Mouse (Mus musculus) forebrain, embryonic 12.5 days (tissue): ENCODE measurements around the gene Trim62. TPM values are rescaled to one million over a fixed set of nuclear protein-coding genes. Genes with fewer than 3 reads are reported as not detected.

Experiments
- ATAC-seq: fragments of 200-750 bp; cut with Nextera tagmentation; 2 replicates; pipeline ENCODE4 v1.8.0; 2017; ENCODE audit warnings: moderate TSS enrichment; ENCODE audit not compliant: low FRiP score
- H3K27ac ChIP-seq: fragments of 300-500 bp; sonication (generic); 2 replicates; pipeline ENCODE4 v1.5.1; 2016; ENCODE audit warnings: mild to moderate bottlenecking
- H3K27me3 ChIP-seq: fragments of 300-500 bp; sonication (generic); 2 replicates; pipeline ENCODE4 v1.6.1; 2016; ENCODE audit warnings: mild to moderate bottlenecking
- H3K36me3 ChIP-seq: fragments of 300-500 bp; sonication (generic); replicated peaks from 2 replicates; pipeline ENCODE4 v1.6.1; 2016; ENCODE audit warnings: mild to moderate bottlenecking
- H3K4me1 ChIP-seq: fragments of 300-500 bp; sonication (generic); 2 replicates; pipeline ENCODE4 v1.6.1; 2016
- H3K4me2 ChIP-seq: fragments of 300-500 bp; sonication (generic); 2 replicates; pipeline ENCODE4 v1.6.1; 2016; ENCODE audit warnings: mild to moderate bottlenecking, moderate library complexity
- H3K4me3 ChIP-seq: fragments of 300-500 bp; sonication (generic); replicated peaks from 2 replicates; pipeline ENCODE4 v1.5.1; 2016; ENCODE audit warnings: mild to moderate bottlenecking
- H3K9ac ChIP-seq: fragments of 300-500 bp; sonication (generic); 2 replicates; pipeline ENCODE4 v1.6.1; 2016; ENCODE audit warnings: mild to moderate bottlenecking
- H3K9me3 ChIP-seq: fragments of 300-500 bp; sonication (generic); 2 replicates; pipeline ENCODE4 v1.6.1; 2016
- WGBS: fragments of 180-500 bp; shearing (Covaris S2); methylation state at CpG from one replicate; pipeline ENCODE4 v1.1.7; 2016; 5-methylcytosine and 5-hydroxymethylcytosine counted together
- polyA plus RNA-seq: library from polyadenylated mRNA; unstranded; fragments of >200 nt; fragmentation: Nextera tagmentation; extraction: Ambion mirVana; gene quantifications from 2 replicates; pipeline ENCODE4 v1.2.1, GENCODE M21; 2016

Trim62 gene
- polyA plus RNA-seq, 1 experiment from 2014 or later = 12.6 TPM

DNA sequence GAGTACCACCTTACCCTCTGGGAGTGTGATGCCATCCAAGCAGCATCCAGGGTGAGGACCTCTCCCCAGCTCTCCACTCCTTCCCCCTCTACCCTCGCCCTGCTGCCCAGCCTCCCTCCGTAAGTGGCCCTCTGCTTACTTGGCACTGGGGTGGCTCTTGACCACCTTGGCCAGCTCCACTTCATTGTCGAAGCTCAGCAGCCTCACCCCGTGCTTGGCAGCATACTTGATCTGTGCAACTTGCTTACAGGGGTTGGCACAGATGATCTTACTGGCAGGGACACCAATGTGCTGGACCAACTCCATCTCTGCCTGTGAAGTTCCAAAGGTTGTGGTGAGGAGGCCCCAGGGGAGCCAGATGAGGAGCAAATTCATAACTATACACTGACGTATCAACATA, 67.1 kb downstream of the Trim62 start:
- H3K27me3 ChIP-seq = no peaks in the 10 kb centered on the region
- H3K4me3 ChIP-seq = no peak overlapping the region
- WGBS = 84% methylated on average over 5 of the region's 5 CpGs
- no peak overlapping the region for H3K27ac ChIP-seq
- no peak for ATAC-seq
- H3K9ac ChIP-seq = no peak overlapping the region
- peaks cover 12% of the 10 kb centered on the region for H3K4me1 ChIP-seq
- H3K36me3 ChIP-seq = no peaks in the 10 kb centered on the region
- no peaks in the 10 kb centered on the region for H3K9me3 ChIP-seq
- H3K4me2 ChIP-seq = no peak overlapping the region

DNA sequence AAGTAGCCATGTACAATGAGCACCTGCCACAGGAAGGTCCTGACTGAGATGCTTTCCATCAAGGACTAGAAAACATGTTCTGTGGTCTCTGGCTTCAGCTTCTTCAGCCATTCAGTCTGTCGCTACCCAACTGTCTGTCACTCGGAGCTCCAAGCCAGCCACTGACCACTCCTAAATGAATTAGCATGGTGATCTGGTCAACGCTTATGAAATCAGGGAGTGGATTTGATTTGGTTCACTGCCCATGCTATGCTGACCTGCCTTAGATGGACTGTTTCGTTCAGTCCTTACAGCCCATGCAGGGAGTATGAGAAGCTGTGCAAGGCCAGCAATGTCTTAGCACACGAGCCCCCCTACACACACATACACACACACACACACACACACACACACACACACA, 70.5 kb downstream of the Trim62 start:
- no peak overlapping the region for H3K9ac ChIP-seq
- H3K27ac ChIP-seq = no peak overlapping the region
- 83% methylated on average over 5 of the region's 5 CpGs for WGBS
- ATAC-seq = no peak
- H3K4me2 ChIP-seq = no peak overlapping the region
- no peak overlapping the region for H3K4me3 ChIP-seq
- H3K4me1 ChIP-seq = peaks cover 23% of the 10 kb centered on the region
- H3K9me3 ChIP-seq = no peaks in the 10 kb centered on the region
- no peaks in the 10 kb centered on the region for H3K27me3 ChIP-seq
- no peaks in the 10 kb centered on the region for H3K36me3 ChIP-seq

DNA sequence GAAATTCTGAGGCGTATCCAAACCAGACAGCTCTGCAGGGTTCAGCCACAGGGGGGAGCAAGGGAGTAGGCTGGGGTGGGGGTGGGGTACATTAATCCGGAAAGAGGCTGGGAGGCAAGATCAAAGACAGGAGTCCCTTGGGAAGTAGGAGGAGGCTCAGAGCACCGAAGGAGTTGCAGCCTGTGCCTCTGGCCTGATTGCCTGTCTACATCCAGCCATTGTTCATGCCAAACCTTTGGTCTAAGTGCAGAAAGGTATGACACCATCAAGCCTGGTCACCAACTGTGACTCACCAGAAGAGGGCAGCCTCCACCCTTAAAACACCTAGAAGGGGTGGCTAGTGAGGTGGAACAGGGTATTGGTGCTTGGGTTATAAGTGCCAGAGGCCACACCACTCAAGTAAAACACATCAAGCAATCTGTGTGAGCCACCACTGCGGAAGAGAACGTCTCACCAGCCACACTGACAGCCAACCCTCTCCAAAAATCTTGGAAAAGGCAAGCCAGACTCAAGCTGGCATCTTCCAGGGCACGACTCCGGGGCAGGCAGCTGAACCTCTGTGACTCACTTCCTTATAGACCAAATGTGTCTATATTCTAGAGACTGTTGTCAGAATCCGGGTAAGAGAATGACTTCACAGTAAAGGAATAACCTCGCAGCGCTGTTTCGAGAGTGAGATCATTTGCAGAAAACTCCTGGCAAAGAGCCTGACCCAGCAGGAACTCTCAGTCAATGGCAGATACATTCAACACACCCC, 74.0 kb downstream of the Trim62 start:
- peak; percentile 34; the same call in 1 of the 2 replicates for ATAC-seq
- 50% methylated on average over 11 of the region's 11 CpGs for WGBS
- Histone ChIP-seq H3K27ac (no peak overlapping the region), H3K4me3 (no peak overlapping the region), H3K9ac (no peak overlapping the region), H3K4me2 (no peak overlapping the region), H3K4me1 (peaks cover 37% of the 10 kb centered on the region), H3K36me3 (no peaks in the 10 kb centered on the region), H3K27me3 (peaks cover 16% of the 10 kb centered on the region), H3K9me3 (no peaks in the 10 kb centered on the region)

DNA sequence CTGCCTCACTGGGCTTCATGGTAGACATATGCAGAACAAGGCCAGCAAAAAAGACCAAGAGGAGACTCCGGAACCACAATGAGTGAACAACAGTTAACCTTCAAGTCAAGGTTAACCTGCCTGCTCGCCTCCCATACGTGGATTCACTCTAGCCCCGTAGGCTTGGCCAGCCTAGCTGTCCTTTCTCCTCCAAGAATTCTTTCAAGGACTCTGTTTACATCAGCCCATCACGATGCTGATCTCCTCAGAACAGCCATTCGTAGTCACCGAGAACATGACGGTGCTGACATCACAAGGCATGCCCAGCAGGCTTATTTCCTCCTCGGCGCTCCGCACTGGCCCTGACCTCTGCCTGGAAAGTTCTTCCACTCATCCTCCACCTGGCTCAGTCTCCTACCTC, 74.8 kb downstream of the Trim62 start:
- Histone ChIP-seq H3K9ac (no peak overlapping the region), H3K4me2 (no peak overlapping the region), H3K4me3 (no peak overlapping the region), H3K27ac (no peak overlapping the region), H3K27me3 (peaks cover 16% of the 10 kb centered on the region), H3K4me1 (peaks cover 42% of the 10 kb centered on the region), H3K36me3 (no peaks in the 10 kb centered on the region), H3K9me3 (no peaks in the 10 kb centered on the region)
- no peak for ATAC-seq
- 86% methylated on average over 11 of the region's 11 CpGs for WGBS

DNA sequence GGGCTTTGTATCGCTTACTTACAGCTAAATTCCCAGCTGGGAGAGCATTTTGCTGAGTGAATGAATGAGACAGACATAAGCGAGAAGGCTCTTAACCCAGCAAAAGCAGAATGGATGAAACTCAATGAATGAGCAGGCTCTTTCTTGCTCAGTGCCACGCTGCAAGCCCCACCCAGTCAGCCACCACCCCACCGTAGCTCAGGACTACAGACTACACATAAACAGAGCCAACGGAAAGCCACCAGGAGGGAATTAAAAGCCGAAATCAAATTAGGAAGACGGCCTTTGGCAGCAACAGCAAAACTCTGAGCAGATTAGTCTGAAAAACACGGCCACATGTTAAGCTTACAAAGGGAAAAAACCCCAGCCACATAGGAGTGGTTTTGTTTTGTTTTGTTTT, 75.5 kb downstream of the Trim62 start:
- H3K4me1 ChIP-seq = peaks cover 44% of the 10 kb centered on the region
- no peaks in the 10 kb centered on the region for H3K9me3 ChIP-seq
- no peak overlapping the region for H3K4me2 ChIP-seq
- H3K4me3 ChIP-seq = no peak overlapping the region
- H3K27me3 ChIP-seq = peaks cover 16% of the 10 kb centered on the region
- no peak for ATAC-seq
- no peak overlapping the region for H3K9ac ChIP-seq
- H3K27ac ChIP-seq = no peak overlapping the region
- H3K36me3 ChIP-seq = no peaks in the 10 kb centered on the region
- 43% methylated on average over 8 of the region's 8 CpGs for WGBS

DNA sequence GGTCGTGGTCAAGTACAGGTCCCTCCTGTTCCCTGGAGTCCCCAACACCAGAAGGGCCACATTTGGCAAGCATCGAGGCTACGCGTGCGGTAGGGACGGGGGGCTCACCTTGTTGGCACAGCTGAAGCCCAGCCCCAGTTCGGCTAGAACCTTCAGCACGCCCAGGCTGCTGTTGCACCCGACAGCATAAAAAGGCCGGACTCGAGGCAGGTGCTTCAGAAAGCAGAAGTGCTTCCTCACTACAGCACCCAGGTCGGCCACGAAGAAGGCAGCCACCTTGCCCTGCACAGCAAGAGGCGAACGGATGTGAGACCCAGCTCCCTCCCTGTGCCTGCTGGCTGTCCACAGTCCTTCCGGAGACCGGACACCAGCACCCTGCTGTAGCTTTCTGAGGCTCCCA, 76.3 kb downstream of the Trim62 start:
- peaks cover 42% of the 10 kb centered on the region for H3K4me1 ChIP-seq
- WGBS = 86% methylated on average over 17 of the region's 17 CpGs

More for the DNA sequence above, 76.3 kb downstream of the Trim62 start:
- Histone ChIP-seq H3K9me3 (no peaks in the 10 kb centered on the region), H3K27me3 (peaks cover 16% of the 10 kb centered on the region), H3K4me2 (no peak overlapping the region), H3K36me3 (no peaks in the 10 kb centered on the region), H3K4me3 (no peak overlapping the region), H3K27ac (no peak overlapping the region), H3K9ac (no peak overlapping the region)
- no peak for ATAC-seq

Other genes with a start within 250 kb of the Trim62 start
- 56.1 and 148 TPM in 2 replicates for gene Phc2, start 228.9 kb upstream of the Trim62 start, polyA plus RNA-seq
- gene A3galt2, start 128.2 kb upstream of the Trim62 start, polyA plus RNA-seq = 0.38 and 0.57 TPM in 2 replicates
- gene Zfp362, start 77.5 kb upstream of the Trim62 start, polyA plus RNA-seq = 41.9 and 43.7 TPM in 2 replicates
- gene Azin2, start 78.9 kb downstream of the Trim62 start, polyA plus RNA-seq = 12.0 and 15.0 TPM in 2 replicates
- gene Ak2, start 108.4 kb downstream of the Trim62 start, polyA plus RNA-seq = 162 and 173 TPM in 2 replicates
- 14.3 and 15.6 TPM in 2 replicates for gene Rnf19b, start 174.7 kb downstream of the Trim62 start, polyA plus RNA-seq
- gene Tmem54, start 222.0 kb downstream of the Trim62 start, polyA plus RNA-seq = 0.54 and 1.9 TPM in 2 replicates
- gene Hpca, start 238.5 kb downstream of the Trim62 start, polyA plus RNA-seq = 6.0 and 6.4 TPM in 2 replicates